Mouse (Mus musculus): ENCODE measurements around the gene Gfod2.
A peak's percentile ranks its signal among the peaks of the same experiment; 100 is the strongest.

GRCm38 (mm10) chr8:105788241-105788640 is 29.8 kb upstream of the Gfod2 start:
- TF ChIP-seq POLR2A (IDR thresholded peaks at IDR 0.05; ENCODE audit: insufficient read depth, low read depth, low read length) (no peak), CTCF (IDR thresholded peaks at IDR 0.05) (peak; percentile 89)

Data from heart, adult 2 months (tissue).